Mouse (Mus musculus): ENCODE measurements at regions not wholly inside any gene's neighbourhood (a gene's known extent, or its start where the extent isn't known, plus 50 kb on each side); places are given as distances from the start of the nearest gene placed in this dataset.

- no peaks in the 10 kb centered on the region for H3K36me3 ChIP-seq (ENCODE audit: control insufficient read depth, insufficient read depth)
- no peaks in the 10 kb centered on the region for H3K27me3 ChIP-seq (ENCODE audit: control insufficient read depth, insufficient read depth, low read depth, low read length)
- H3K9me3 ChIP-seq (replicated peaks; ENCODE audit: control insufficient read depth, low read length), result no peaks in the 10 kb centered on the region
- no peak overlapping the region for H3K9ac ChIP-seq (ENCODE audit: low read depth, low read length)
- no peak overlapping the region for H3K4me3 ChIP-seq (ENCODE audit: low read depth, low read length)
- WGBS (ENCODE audit: insufficient replicate concordance), result 54% methylated on average over 2 of the region's 2 CpGs
- H3K4me2 ChIP-seq (ENCODE audit: low read depth, low read length), result no peak overlapping the region
- no peak overlapping the region for H3K27ac ChIP-seq (ENCODE audit: low read length)
- H3K4me1 ChIP-seq (ENCODE audit: control insufficient read depth, low read depth, low read length), result no peaks in the 10 kb centered on the region
- no peak for ATAC-seq (ENCODE audit: low read depth)
These were observed 524.6 kb upstream of the Pdzrn3 start for GRCm38 (mm10) chr6:101902276-101902675.

- no peak overlapping the region for H3K4me2 ChIP-seq (ENCODE audit: low read depth, low read length)
- H3K36me3 ChIP-seq (ENCODE audit: control insufficient read depth, insufficient read depth), result no peaks in the 10 kb centered on the region
- no peak overlapping the region for H3K27ac ChIP-seq (ENCODE audit: low read length)
- H3K27me3 ChIP-seq (ENCODE audit: control insufficient read depth, insufficient read depth, low read depth, low read length), result no peaks in the 10 kb centered on the region
- no peak overlapping the region for H3K9ac ChIP-seq (ENCODE audit: low read depth, low read length)
- H3K4me3 ChIP-seq (ENCODE audit: low read depth, low read length), result no peak overlapping the region
- H3K4me1 ChIP-seq (ENCODE audit: control insufficient read depth, low read depth, low read length), result no peaks in the 10 kb centered on the region
- no peak for ATAC-seq (ENCODE audit: low read depth)
- WGBS (ENCODE audit: insufficient replicate concordance), result 76% methylated on average over 4 of the region's 4 CpGs
- H3K9me3 ChIP-seq (replicated peaks; ENCODE audit: control insufficient read depth, low read length), result no peaks in the 10 kb centered on the region
These were observed 520.8 kb upstream of the Pdzrn3 start for GRCm38 (mm10) chr6:101898544-101898943.

- H3K36me3 ChIP-seq (ENCODE audit: control insufficient read depth, insufficient read depth), result no peaks in the 10 kb centered on the region
- H3K9me3 ChIP-seq (replicated peaks; ENCODE audit: control insufficient read depth, low read length), result no peaks in the 10 kb centered on the region
- no peaks in the 10 kb centered on the region for H3K27me3 ChIP-seq (ENCODE audit: control insufficient read depth, insufficient read depth, low read depth, low read length)
- ATAC-seq (ENCODE audit: low read depth), result no peak
- H3K27ac ChIP-seq (ENCODE audit: low read length), result no peak overlapping the region
- H3K4me1 ChIP-seq (ENCODE audit: control insufficient read depth, low read depth, low read length), result no peaks in the 10 kb centered on the region
- H3K4me3 ChIP-seq (ENCODE audit: low read depth, low read length), result no peak overlapping the region
- H3K4me2 ChIP-seq (ENCODE audit: low read depth, low read length), result no peak overlapping the region
- H3K9ac ChIP-seq (ENCODE audit: low read depth, low read length), result no peak overlapping the region
These were observed 513.0 kb upstream of the Pdzrn3 start for GRCm38 (mm10) chr6:101890655-101891054.

GRCm38 (mm10) chr6:101882938-101883337 is 505.2 kb upstream of the Pdzrn3 start:
- no peak overlapping the region for H3K27ac ChIP-seq (ENCODE audit: low read length)
- 47% methylated on average over 4 of the region's 4 CpGs for WGBS (ENCODE audit: insufficient replicate concordance)
- H3K27me3 ChIP-seq (ENCODE audit: control insufficient read depth, insufficient read depth, low read depth, low read length), result no peaks in the 10 kb centered on the region
- no peaks in the 10 kb centered on the region for H3K9me3 ChIP-seq (replicated peaks; ENCODE audit: control insufficient read depth, low read length)
- no peak overlapping the region for H3K9ac ChIP-seq (ENCODE audit: low read depth, low read length)
- no peak for ATAC-seq (ENCODE audit: low read depth)
- no peak overlapping the region for H3K4me2 ChIP-seq (ENCODE audit: low read depth, low read length)
- H3K4me3 ChIP-seq (ENCODE audit: low read depth, low read length), result no peak overlapping the region
- no peaks in the 10 kb centered on the region for H3K36me3 ChIP-seq (ENCODE audit: control insufficient read depth, insufficient read depth)
- no peaks in the 10 kb centered on the region for H3K4me1 ChIP-seq (ENCODE audit: control insufficient read depth, low read depth, low read length)

- H3K4me3 ChIP-seq (ENCODE audit: low read depth, low read length), result no peak overlapping the region
- H3K27me3 ChIP-seq (ENCODE audit: control insufficient read depth, insufficient read depth, low read depth, low read length), result no peaks in the 10 kb centered on the region
- no peak overlapping the region for H3K27ac ChIP-seq (ENCODE audit: low read length)
- no peaks in the 10 kb centered on the region for H3K36me3 ChIP-seq (ENCODE audit: control insufficient read depth, insufficient read depth)
- H3K4me1 ChIP-seq (ENCODE audit: control insufficient read depth, low read depth, low read length), result no peaks in the 10 kb centered on the region
- no peak for ATAC-seq (ENCODE audit: low read depth)
- no peak overlapping the region for H3K9ac ChIP-seq (ENCODE audit: low read depth, low read length)
- WGBS (ENCODE audit: insufficient replicate concordance), result 41% methylated on average over 1 of the region's 1 CpGs
- no peak overlapping the region for H3K4me2 ChIP-seq (ENCODE audit: low read depth, low read length)
- no peaks in the 10 kb centered on the region for H3K9me3 ChIP-seq (replicated peaks; ENCODE audit: control insufficient read depth, low read length)
These were observed 497.2 kb upstream of the Pdzrn3 start for GRCm38 (mm10) chr6:101874894-101875293.

- H3K9ac ChIP-seq (ENCODE audit: low read depth, low read length), result no peak overlapping the region
- H3K9me3 ChIP-seq (replicated peaks; ENCODE audit: control insufficient read depth, low read length), result no peaks in the 10 kb centered on the region
- H3K4me3 ChIP-seq (ENCODE audit: low read depth, low read length), result no peak overlapping the region
- H3K4me1 ChIP-seq (ENCODE audit: control insufficient read depth, low read depth, low read length), result no peaks in the 10 kb centered on the region
- H3K36me3 ChIP-seq (ENCODE audit: control insufficient read depth, insufficient read depth), result no peaks in the 10 kb centered on the region
- 46% methylated on average over 5 of the region's 5 CpGs for WGBS (ENCODE audit: insufficient replicate concordance)
- no peaks in the 10 kb centered on the region for H3K27me3 ChIP-seq (ENCODE audit: control insufficient read depth, insufficient read depth, low read depth, low read length)
- H3K27ac ChIP-seq (ENCODE audit: low read length), result no peak overlapping the region
- H3K4me2 ChIP-seq (ENCODE audit: low read depth, low read length), result no peak overlapping the region
- no peak for ATAC-seq (ENCODE audit: low read depth)
These were observed 481.2 kb upstream of the Pdzrn3 start for GRCm38 (mm10) chr6:101858895-101859294.

- no peak for ATAC-seq (ENCODE audit: low read depth)
- no peak overlapping the region for H3K27ac ChIP-seq (ENCODE audit: low read length)
- H3K4me3 ChIP-seq (ENCODE audit: low read depth, low read length), result no peak overlapping the region
- H3K36me3 ChIP-seq (ENCODE audit: control insufficient read depth, insufficient read depth), result no peaks in the 10 kb centered on the region
- no peak overlapping the region for H3K9ac ChIP-seq (ENCODE audit: low read depth, low read length)
- no peak overlapping the region for H3K4me2 ChIP-seq (ENCODE audit: low read depth, low read length)
- H3K9me3 ChIP-seq (replicated peaks; ENCODE audit: control insufficient read depth, low read length), result no peaks in the 10 kb centered on the region
- 63% methylated on average over 4 of the region's 4 CpGs for WGBS (ENCODE audit: insufficient replicate concordance)
- H3K27me3 ChIP-seq (ENCODE audit: control insufficient read depth, insufficient read depth, low read depth, low read length), result no peaks in the 10 kb centered on the region
- no peaks in the 10 kb centered on the region for H3K4me1 ChIP-seq (ENCODE audit: control insufficient read depth, low read depth, low read length)
These were observed 463.0 kb upstream of the Pdzrn3 start for GRCm38 (mm10) chr6:101840695-101841094.

GRCm38 (mm10) chr6:101837563-101837962 is 459.9 kb upstream of the Pdzrn3 start:
- H3K4me1 ChIP-seq (ENCODE audit: control insufficient read depth, low read depth, low read length), result no peaks in the 10 kb centered on the region
- no peak for ATAC-seq (ENCODE audit: low read depth)
- H3K36me3 ChIP-seq (ENCODE audit: control insufficient read depth, insufficient read depth), result no peaks in the 10 kb centered on the region
- no peak overlapping the region for H3K4me2 ChIP-seq (ENCODE audit: low read depth, low read length)
- WGBS (ENCODE audit: insufficient replicate concordance), result 76% methylated on average over 6 of the region's 6 CpGs
- no peaks in the 10 kb centered on the region for H3K27me3 ChIP-seq (ENCODE audit: control insufficient read depth, insufficient read depth, low read depth, low read length)
- H3K27ac ChIP-seq (ENCODE audit: low read length), result no peak overlapping the region
- no peaks in the 10 kb centered on the region for H3K9me3 ChIP-seq (replicated peaks; ENCODE audit: control insufficient read depth, low read length)
- no peak overlapping the region for H3K9ac ChIP-seq (ENCODE audit: low read depth, low read length)
- H3K4me3 ChIP-seq (ENCODE audit: low read depth, low read length), result no peak overlapping the region

- Histone ChIP-seq H3K27me3 (ENCODE audit: control insufficient read depth, insufficient read depth, low read depth, low read length) (no peaks in the 10 kb centered on the region), H3K27ac (ENCODE audit: low read length) (no peak overlapping the region), H3K4me3 (ENCODE audit: low read depth, low read length) (no peak overlapping the region), H3K36me3 (ENCODE audit: control insufficient read depth, insufficient read depth) (no peaks in the 10 kb centered on the region), H3K4me2 (ENCODE audit: low read depth, low read length) (no peak overlapping the region), H3K9ac (ENCODE audit: low read depth, low read length) (no peak overlapping the region), H3K9me3 (replicated peaks; ENCODE audit: control insufficient read depth, low read length) (no peaks in the 10 kb centered on the region), H3K4me1 (ENCODE audit: control insufficient read depth, low read depth, low read length) (no peaks in the 10 kb centered on the region)
- 40% methylated on average over 2 of the region's 2 CpGs for whole genome bisulfite sequencing (ENCODE audit: insufficient replicate concordance)
- ATAC-seq (ENCODE audit: low read depth), result no peak
These were observed 416.3 kb upstream of the Pdzrn3 start for GRCm38 (mm10) chr6:101793986-101794385.

- Histone ChIP-seq H3K9me3 (replicated peaks; ENCODE audit: control insufficient read depth, low read length) (no peaks in the 10 kb centered on the region), H3K4me2 (ENCODE audit: low read depth, low read length) (no peak overlapping the region), H3K9ac (ENCODE audit: low read depth, low read length) (no peak overlapping the region), H3K27ac (ENCODE audit: low read length) (no peak overlapping the region), H3K27me3 (ENCODE audit: control insufficient read depth, insufficient read depth, low read depth, low read length) (no peaks in the 10 kb centered on the region), H3K36me3 (ENCODE audit: control insufficient read depth, insufficient read depth) (no peaks in the 10 kb centered on the region), H3K4me1 (ENCODE audit: control insufficient read depth, low read depth, low read length) (no peaks in the 10 kb centered on the region), H3K4me3 (ENCODE audit: low read depth, low read length) (no peak overlapping the region)
- 57% methylated on average over 3 of the region's 3 CpGs for WGBS (ENCODE audit: insufficient replicate concordance)
- ATAC-seq (ENCODE audit: low read depth), result no peak
These were observed 400.2 kb upstream of the Pdzrn3 start for GRCm38 (mm10) chr6:101777864-101778263.
